Mouse (Mus musculus): ENCODE results near the gene Fkbp2. TPM values are rescaled to one million over a fixed set of nuclear protein-coding genes. Genes with fewer than 3 reads are reported as not detected.

Fkbp2 gene
- total and polyA plus RNA-seq, 3 experiments = 17.6 to 87.0 (median 44.6) TPM

GRCm38 (mm10) chr19:7017541-7018457 is 37.5 kb upstream of the Fkbp2 start (continued):
- TF ChIP-seq JUN (IDR thresholded peaks at IDR 0.05; ENCODE audit: insufficient read depth, low read depth, low read length) (peak; percentile 39; the same call in 1 of the 2 replicates), HCFC1 (IDR thresholded peaks at IDR 0.05; ENCODE audit: low read depth, low read length) (peak; percentile 70), NELFE (IDR thresholded peaks at IDR 0.05; ENCODE audit: low read depth, low read length) (0 out of 2 replicates have a peak, but pooled peaks have one; percentile 43), KAT2A (IDR thresholded peaks at IDR 0.05; ENCODE audit: insufficient replicate concordance, low read length) (0 out of 2 replicates have a peak, but pooled peaks have one; percentile 40), SMC3 (IDR thresholded peaks at IDR 0.05; ENCODE audit: low read depth, low read length) (no peak), IRF4 (IDR thresholded peaks at IDR 0.05; ENCODE audit: low read depth, low read length) (peak; percentile 88), MAZ (IDR thresholded peaks at IDR 0.05; ENCODE audit: low read depth, low read length) (peak; percentile 85), TCF12 (IDR thresholded peaks at IDR 0.05; ENCODE audit: low read depth, low read length) (peak; percentile 87; the same call in 1 of the 2 replicates)

GRCm38 (mm10) chr19:7014481-7015135 is 34.3 kb upstream of the Fkbp2 start:
- H3K9ac ChIP-seq (ENCODE audit: insufficient read depth, low read depth) = no peak overlapping the region
- H3K36me3 ChIP-seq (replicated peaks in 1 of 2; ENCODE audit: control insufficient read depth in 1 of 2, insufficient read depth in 1 of 2, low read length in 1 of 2) = peaks cover 27 to 53% of the 10 kb centered on the region in 2 experiments
- DNase-seq (ENCODE audit: extremely low read depth) = no peak
- no peak overlapping the region for H3K27ac ChIP-seq (ENCODE audit: insufficient read depth, low read depth)
- H3K27me3 ChIP-seq (replicated peaks) = no peaks in the 10 kb centered on the region
- no peak for TF ChIP-seq TBP (conservative IDR thresholded peaks at IDR 0.05; ENCODE audit: low read depth, low read length)
- no peak for TF ChIP-seq BHLHE40 (IDR thresholded peaks at IDR 0.05; ENCODE audit: low read depth, low read length)
- H3K4me1 ChIP-seq (ENCODE audit: control insufficient read depth in 1 of 2, insufficient read depth in 2 of 2) = peaks cover 6 to 15% of the 10 kb centered on the region in 2 experiments; a peak in 3 of 4 replicates
- in situ Hi-C loops (cut with MboI; ENCODE audit: low pct_ligation_motif_present, low pct_unique_long_range_greater_than_20kb, low sequenced_read_pairs) (no loop called here), dilution Hi-C loops (cut with MboI; ENCODE audit: extremely low pct_ligation_motif_present, extremely low pct_unique_long_range_greater_than_20kb, low sequenced_read_pairs) (no loop called here)
- no peaks in the 10 kb centered on the region for H3K9me3 ChIP-seq (replicated peaks; ENCODE audit: low read length)
- H3K4me2 ChIP-seq (ENCODE audit: insufficient read depth, low read depth, poor library complexity, severe bottlenecking) = no peak overlapping the region
- H3K79me2 ChIP-seq (replicated peaks; ENCODE audit: control insufficient read depth, extremely low read depth, insufficient read depth, poor library complexity, severe bottlenecking) = peaks cover 3% of the 10 kb centered on the region; the same call in 1 of the 2 replicates
- H3K4me3 ChIP-seq (replicated peaks in 1 of 3; ENCODE audit: low read depth in 2 of 3, low read length in 2 of 3, poor library complexity in 1 of 3) = no peak overlapping the region

- peaks cover 1% of the 10 kb centered on the region; the same call in 1 of the 2 replicates for H3K79me2 ChIP-seq (replicated peaks; ENCODE audit: control insufficient read depth, extremely low read depth, insufficient read depth, poor library complexity, severe bottlenecking)
- H3K27me3 ChIP-seq (replicated peaks) = no peaks in the 10 kb centered on the region
- peaks cover 27 to 57% of the 10 kb centered on the region in 2 experiments for H3K36me3 ChIP-seq (replicated peaks in 1 of 2; ENCODE audit: control insufficient read depth in 1 of 2, insufficient read depth in 1 of 2, low read length in 1 of 2)
- dilution Hi-C loops (cut with MboI; ENCODE audit: extremely low pct_ligation_motif_present, extremely low pct_unique_long_range_greater_than_20kb, low sequenced_read_pairs) = no loop called here
- no peak overlapping the region for H3K4me2 ChIP-seq (ENCODE audit: insufficient read depth, low read depth, poor library complexity, severe bottlenecking)
- no peak overlapping the region for H3K27ac ChIP-seq (ENCODE audit: insufficient read depth, low read depth)
- H3K4me3 ChIP-seq (replicated peaks in 1 of 3; ENCODE audit: low read depth in 2 of 3, low read length in 2 of 3, poor library complexity in 1 of 3) = no peak overlapping the region
- H3K4me1 ChIP-seq (ENCODE audit: control insufficient read depth in 1 of 2, insufficient read depth in 2 of 2) = peaks cover 5 to 13% of the 10 kb centered on the region in 2 experiments; a peak in 3 of 4 replicates
- no peak overlapping the region for H3K9ac ChIP-seq (ENCODE audit: insufficient read depth, low read depth)
- H3K9me3 ChIP-seq (replicated peaks; ENCODE audit: low read length) = no peaks in the 10 kb centered on the region
- no peak for TF ChIP-seq ZMIZ1 (IDR thresholded peaks at IDR 0.05; ENCODE audit: low read depth, low read length)
- in situ Hi-C loops (cut with MboI; ENCODE audit: low pct_ligation_motif_present, low pct_unique_long_range_greater_than_20kb, low sequenced_read_pairs) = no loop called here
- no peak for DNase-seq (ENCODE audit: extremely low read depth)
These were observed 33.7 kb upstream of the Fkbp2 start for GRCm38 (mm10) chr19:7013984-7014383.

Measured in CH12.LX (cell line).